Mouse (Mus musculus) olfactory bulb, adult 2 months (tissue): ENCODE results near the gene Tmem50a. TPM values are rescaled to one million over a fixed set of nuclear protein-coding genes. Genes with fewer than 3 reads are reported as not detected.

Experiments used
- H3K27ac ChIP-seq: fragments of 200-500 bp; 2 replicates; pipeline ENCODE4 v1.5.1; 2012; ENCODE audit warnings: low read depth, low read length; ENCODE audit not compliant: insufficient read depth
- H3K4me1 ChIP-seq: fragments of 200-500 bp; 2 replicates; pipeline ENCODE4 v1.6.1; 2012; ENCODE audit warnings: low read length; ENCODE audit not compliant: control insufficient read depth, insufficient read depth
- H3K4me3 ChIP-seq: fragments of 200-500 bp; 2 replicates; pipeline ENCODE4 v1.5.1; 2012; ENCODE audit warnings: mild to moderate bottlenecking, low read depth, low read length, moderate library complexity; ENCODE audit not compliant: insufficient read depth
- CTCF ChIP-seq: fragments of 200-500 bp; IDR thresholded peaks from 2 replicates; pipeline ENCODE4 v1.5.1; 2012; ENCODE audit warnings: low read depth, mild to moderate bottlenecking, low read length, moderate library complexity; ENCODE audit not compliant: insufficient read depth
- POLR2A ChIP-seq: fragments of 200-500 bp; IDR thresholded peaks from 2 replicates; pipeline ENCODE4 v1.6.1; 2012; ENCODE audit warnings: mild to moderate bottlenecking, low read depth, low read length, moderate library complexity; ENCODE audit not compliant: insufficient read depth
- WGBS: fragments of 180-500 bp; shearing (Covaris S2); methylation state at CpG from one replicate; pipeline ENCODE4 v1.1.7; 2018; 5-methylcytosine and 5-hydroxymethylcytosine counted together
- polyA plus RNA-seq: library from polyadenylated mRNA; stranded (reverse); fragments of >200 nt; gene quantifications from 2 replicates; pipeline ENCODE4 v1.2.4, GENCODE M21; 2012; ENCODE audit warnings: low replicate concordance; ENCODE audit not compliant: missing spikeins, insufficient read depth, insufficient read length

Tmem50a gene
- polyA plus RNA-seq, 1 experiment: not detected

- no peak overlapping the region for H3K4me3 ChIP-seq
- WGBS: 54% methylated on average over 7 of the region's 7 CpGs
- H3K27ac ChIP-seq: no peak overlapping the region
- no peak for TF ChIP-seq CTCF
- no peak for TF ChIP-seq POLR2A
- no peaks in the 10 kb centered on the region for H3K4me1 ChIP-seq
These were observed 44.9 kb downstream of the Tmem50a start for GRCm38 (mm10) chr4:134869815-134870375.

- Histone ChIP-seq H3K4me3 (no peak overlapping the region), H3K27ac (no peak overlapping the region), H3K4me1 (no peaks in the 10 kb centered on the region)
- WGBS: 27% methylated on average over 16 of the region's 16 CpGs
- TF ChIP-seq CTCF (no peak), POLR2A (no peak)
These were observed 45.6 kb downstream of the Tmem50a start for GRCm38 (mm10) chr4:134869068-134869730.

- Histone ChIP-seq H3K4me3 (no peak overlapping the region), H3K27ac (no peak overlapping the region), H3K4me1 (no peaks in the 10 kb centered on the region)
- no peak for TF ChIP-seq POLR2A
- TF ChIP-seq CTCF: no peak
- 27% methylated on average over 9 of the region's 9 CpGs for WGBS
These were observed 46.3 kb downstream of the Tmem50a start for GRCm38 (mm10) chr4:134868490-134868889.

GRCm38 (mm10) chr4:134868065-134868464, 46.8 kb downstream of the Tmem50a start:
- TF ChIP-seq POLR2A: no peak

GRCm38 (mm10) chr4:134867661-134868060, 47.2 kb downstream of the Tmem50a start:
- TF ChIP-seq CTCF (no peak), POLR2A (no peak)
- 88% methylated on average over 8 of the region's 8 CpGs for WGBS
- no peak overlapping the region for H3K4me3 ChIP-seq
- H3K4me1 ChIP-seq: no peaks in the 10 kb centered on the region
- H3K27ac ChIP-seq: no peak overlapping the region

More at GRCm38 (mm10) chr4:134868065-134868464, 46.8 kb downstream of the Tmem50a start:
- 88% methylated on average over 10 of the region's 10 CpGs for WGBS
- Histone ChIP-seq H3K27ac (no peak overlapping the region), H3K4me3 (no peak overlapping the region), H3K4me1 (no peaks in the 10 kb centered on the region)

- no peak overlapping the region for H3K4me3 ChIP-seq
- no peaks in the 10 kb centered on the region for H3K4me1 ChIP-seq
- no peak overlapping the region for H3K27ac ChIP-seq
- 95% methylated on average over 8 of the region's 8 CpGs for WGBS
- TF ChIP-seq CTCF (no peak), POLR2A (no peak)
These were observed 47.6 kb downstream of the Tmem50a start for GRCm38 (mm10) chr4:134867213-134867612.

- TF ChIP-seq CTCF (no peak), POLR2A (no peak)
- 93% methylated on average over 5 of the region's 5 CpGs for WGBS
- no peak overlapping the region for H3K27ac ChIP-seq
- no peak overlapping the region for H3K4me3 ChIP-seq
- no peaks in the 10 kb centered on the region for H3K4me1 ChIP-seq
These were observed 49.0 kb downstream of the Tmem50a start for GRCm38 (mm10) chr4:134865789-134866188.

- WGBS: 77% methylated on average over 6 of the region's 6 CpGs
- H3K27ac ChIP-seq: no peak overlapping the region
- TF ChIP-seq CTCF: no peak
- no peak for TF ChIP-seq POLR2A
These were observed 49.5 kb downstream of the Tmem50a start for GRCm38 (mm10) chr4:134865340-134865739.

GRCm38 (mm10) chr4:134863937-134864729, 50.7 kb downstream of the Tmem50a start, which contains the start of gene Rhd:
Gene Rhd (plus strand): TSS chr4:134864536.
- TF ChIP-seq POLR2A: no peak
- TF ChIP-seq CTCF: no peak
- Histone ChIP-seq H3K27ac (no peak within 1 kb of the TSS), H3K4me3 (no peak within 1 kb of the TSS), H3K4me1 (no peaks in the 10 kb centered on the region)
- 76% methylated on average over 14 of the region's 14 CpGs for WGBS

More at GRCm38 (mm10) chr4:134865340-134865739, 49.5 kb downstream of the Tmem50a start:
- Histone ChIP-seq H3K4me3 (no peak overlapping the region), H3K4me1 (no peaks in the 10 kb centered on the region)
